Comparison of ENCODE assay signal across 22 mouse cellular contexts in genomic region chr12:5307923-5308322, GRCm38 (mm10).
DNase-seq lines count a peak whose midpoint lies in the region; ATAC-seq and TF ChIP-seq lines count a peak whose summit lies in the region.
"Had no signal": no experiment of that assay in that cellular context is flagged by ENCODE, and none has a peak within 500 bp of the region (broad histone marks: within the 10 kb centered on the region; RNA-seq: fewer than 3 reads in every experiment).

No protein-coding gene starts in this region.

- no peaks in the 10 kb centered on the region for H3K4me1 ChIP-seq in midbrain, postnatal 0 days (ENCODE audit: insufficient read depth, low read length)
- H3K4me1 ChIP-seq in midbrain, embryonic 15.5 days = no peaks in the 10 kb centered on the region
- H3K4me1 ChIP-seq: embryonic facial prominence, embryonic 12.5 days; forebrain, embryonic 13.5 days; heart, embryonic 12.5 days; hindbrain, embryonic 15.5 days; liver, embryonic 12.5 days; lung, embryonic 15.5 days had no signal

- no peak overlapping the region for H3K27ac ChIP-seq in layer of hippocampus, adult 2 months
- H3K27ac ChIP-seq in midbrain, postnatal 0 days (ENCODE audit: low read depth, low read length) = no peak overlapping the region
- H3K27ac ChIP-seq in midbrain, embryonic 15.5 days = no peak overlapping the region
- H3K27ac ChIP-seq: embryonic facial prominence, embryonic 12.5 days; forebrain, embryonic 13.5 days; hindbrain, embryonic 15.5 days; liver, embryonic 12.5 days; lung, embryonic 15.5 days; stomach, embryonic 15.5 days had no signal

- DNase-seq in frontal cortex, postnatal 25 days (ENCODE audit: low spot score in 2 of 2) = no peak
- DNase-seq in layer of hippocampus, adult 2 months (ENCODE audit: low spot score in 2 of 2) = no peak
- no peak for DNase-seq in layer of hippocampus, adult 11-12 months (ENCODE audit: low spot score)
- DNase-seq in midbrain, postnatal 0 days (ENCODE audit: low spot score) = no peak
- no peak for DNase-seq in yolk sac, embryonic 10.5 days (ENCODE audit: low spot score)
- DNase-seq: adrenal gland, adult 2 months; cerebellum, adult 9-10 months; heart, postnatal 36 days; kidney, adult 18-20 months; kidney, postnatal 14 days; retina, postnatal 1 day; thymus, postnatal 14 days had no signal

- no peaks in the 10 kb centered on the region; the same call in 1 of the 2 replicates for H3K36me3 ChIP-seq in midbrain, postnatal 0 days (ENCODE audit: insufficient read depth, low read length)
- H3K36me3 ChIP-seq in midbrain, embryonic 15.5 days (replicated peaks) = no peaks in the 10 kb centered on the region
- H3K36me3 ChIP-seq: embryonic facial prominence, embryonic 12.5 days; heart, embryonic 12.5 days; liver, embryonic 12.5 days; lung, embryonic 15.5 days; stomach, embryonic 15.5 days had no signal

- no peak overlapping the region for H3K9ac ChIP-seq in midbrain, postnatal 0 days (replicated peaks; ENCODE audit: low read length, poor library complexity, severe bottlenecking)
- H3K9ac ChIP-seq in midbrain, embryonic 15.5 days = no peak overlapping the region
- H3K9ac ChIP-seq: embryonic facial prominence, embryonic 12.5 days; forebrain, embryonic 13.5 days; heart, embryonic 12.5 days; hindbrain, embryonic 15.5 days; liver, embryonic 12.5 days; lung, embryonic 15.5 days; stomach, embryonic 15.5 days had no signal

- peak; percentile 32; the same call in 1 of the 2 replicates for ATAC-seq in frontal cortex, adult (ENCODE audit: low TSS enrichment)
- no peak for ATAC-seq in midbrain, postnatal 0 days (ENCODE audit: low FRiP score)
- ATAC-seq in midbrain, embryonic 15.5 days (replicated peaks) = no peak
- ATAC-seq: forebrain, embryonic 13.5 days; liver, embryonic 12.5 days had no signal

- 86% methylated on average over 2 of the region's 2 CpGs for WGBS in midbrain, postnatal 0 days
- WGBS in midbrain, embryonic 15.5 days = 96% methylated on average over 2 of the region's 2 CpGs

- peak; percentile 62 for TF ChIP-seq CTCF in layer of hippocampus, adult 2 months (conservative IDR thresholded peaks at IDR 0.05)
- TF ChIP-seq CTCF in midbrain, postnatal 0 days (IDR thresholded peaks at IDR 0.05) = peak; percentile 59

- H3K4me2 ChIP-seq in midbrain, postnatal 0 days (ENCODE audit: low read depth, low read length, poor library complexity, severe bottlenecking) = no peak overlapping the region
- no peak overlapping the region for H3K4me2 ChIP-seq in midbrain, embryonic 15.5 days
- H3K4me2 ChIP-seq: embryonic facial prominence, embryonic 12.5 days; forebrain, embryonic 13.5 days; heart, embryonic 12.5 days; hindbrain, embryonic 15.5 days; liver, embryonic 12.5 days; lung, embryonic 15.5 days; stomach, embryonic 15.5 days had no signal

- no peaks in the 10 kb centered on the region for H3K9me3 ChIP-seq in midbrain, postnatal 0 days (ENCODE audit: low read length)
- no peaks in the 10 kb centered on the region for H3K9me3 ChIP-seq in midbrain, embryonic 15.5 days
- H3K9me3 ChIP-seq: embryonic facial prominence, embryonic 12.5 days; forebrain, embryonic 13.5 days; heart, embryonic 12.5 days; hindbrain, embryonic 15.5 days; liver, embryonic 12.5 days; lung, embryonic 15.5 days; stomach, embryonic 15.5 days had no signal

- no peak overlapping the region for H3K4me3 ChIP-seq in layer of hippocampus, adult 2 months
- H3K4me3 ChIP-seq in midbrain, postnatal 0 days (ENCODE audit: low read depth, low read length) = no peak overlapping the region
- H3K4me3 ChIP-seq in midbrain, embryonic 15.5 days = no peak overlapping the region
- H3K4me3 ChIP-seq: embryonic facial prominence, embryonic 12.5 days; erythroblast, embryonic 14.5 days; forebrain, embryonic 13.5 days; heart, embryonic 12.5 days; hindbrain, embryonic 15.5 days; liver, embryonic 12.5 days; lung, embryonic 15.5 days; stomach, embryonic 15.5 days had no signal

- H3K27me3 ChIP-seq in midbrain, postnatal 0 days (ENCODE audit: insufficient read depth, low read length) = no peaks in the 10 kb centered on the region
- no peaks in the 10 kb centered on the region for H3K27me3 ChIP-seq in midbrain, embryonic 15.5 days (replicated peaks)
- H3K27me3 ChIP-seq: embryonic facial prominence, embryonic 12.5 days; forebrain, embryonic 13.5 days; heart, embryonic 12.5 days; hindbrain, embryonic 15.5 days; liver, embryonic 12.5 days; lung, embryonic 15.5 days; stomach, embryonic 15.5 days had no signal
